25 mouse cellular contexts compared by ENCODE assay signal in the genomic region with DNA sequence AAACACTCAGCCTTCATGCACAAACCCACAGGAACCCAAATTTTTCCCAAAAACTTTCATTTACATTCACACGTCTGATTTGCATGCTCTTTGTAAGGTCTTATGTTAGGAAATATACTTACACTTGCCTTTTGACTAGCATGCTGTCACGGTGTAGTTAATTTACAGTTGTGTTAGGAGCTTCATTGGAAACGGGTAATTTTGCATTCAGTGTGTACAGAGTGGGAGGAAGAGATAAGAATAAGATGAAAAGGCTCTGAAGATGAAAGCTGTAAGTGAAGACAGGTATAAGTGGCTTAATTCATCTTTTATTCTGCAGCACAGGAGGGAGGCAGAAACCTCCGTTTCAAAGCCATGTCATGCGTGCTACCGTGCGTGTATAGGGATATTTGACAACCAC.
"Had no signal": no experiment of that assay in that cellular context is flagged by ENCODE, and none has a peak within 500 bp of the region (broad histone marks: within the 10 kb centered on the region; RNA-seq: fewer than 3 reads in every experiment).

No protein-coding gene starts in this region.

- ATAC-seq: liver, embryonic 12.5 days had no signal

- H3K36me3 ChIP-seq: kidney, embryonic 15.5 days; limb, embryonic 10.5 days; limb, embryonic 13.5 days; liver, embryonic 12.5 days; liver, embryonic 15.5 days; lung, embryonic 15.5 days; neural tube, embryonic 12.5 days; neural tube, embryonic 15.5 days had no signal

- H3K4me3 ChIP-seq: kidney, embryonic 15.5 days; limb, embryonic 10.5 days; limb, embryonic 13.5 days; liver, embryonic 12.5 days; liver, embryonic 15.5 days; lung, embryonic 15.5 days; megakaryocyte, embryonic 14.5 days; neural tube, embryonic 12.5 days; neural tube, embryonic 15.5 days had no signal

- H3K27me3 ChIP-seq: kidney, embryonic 15.5 days; liver, embryonic 12.5 days; liver, embryonic 15.5 days; lung, embryonic 15.5 days; megakaryocyte, embryonic 14.5 days; neural tube, embryonic 12.5 days; neural tube, embryonic 15.5 days had no signal

- H3K4me1 ChIP-seq: limb, embryonic 13.5 days; liver, embryonic 12.5 days; liver, embryonic 15.5 days; lung, embryonic 15.5 days; megakaryocyte, embryonic 14.5 days had no signal

- DNase-seq: kidney, adult 11 months; kidney, adult 8-10 months; kidney, postnatal 10 days; kidney, postnatal 36 days; layer of hippocampus, postnatal 36 days; liver; lung, adult 18-20 months; lung, postnatal 10 days; lung, postnatal 36 days; right cerebral cortex, adult 18-20 months; right cerebral cortex, postnatal 14 days; right cerebral cortex, postnatal 4 days; thymus, adult 2 months; thymus, postnatal 14 days; thymus, postnatal 4 days had no signal

- H3K4me2 ChIP-seq: kidney, embryonic 15.5 days; limb, embryonic 13.5 days; liver, embryonic 12.5 days; liver, embryonic 15.5 days; lung, embryonic 15.5 days; neural tube, embryonic 12.5 days; neural tube, embryonic 15.5 days had no signal

- H3K27ac ChIP-seq: kidney, embryonic 15.5 days; limb, embryonic 10.5 days; limb, embryonic 13.5 days; liver, embryonic 12.5 days; liver, embryonic 15.5 days; lung, embryonic 15.5 days; neural tube, embryonic 12.5 days; neural tube, embryonic 15.5 days; stomach, postnatal 0 days had no signal

- H3K9me3 ChIP-seq: kidney, embryonic 15.5 days; limb, embryonic 10.5 days; limb, embryonic 13.5 days; liver, embryonic 12.5 days; liver, embryonic 15.5 days; lung, embryonic 15.5 days; megakaryocyte, embryonic 14.5 days; neural tube, embryonic 12.5 days; neural tube, embryonic 15.5 days had no signal

- H3K9ac ChIP-seq: kidney, embryonic 15.5 days; limb, embryonic 13.5 days; liver, embryonic 12.5 days; liver, embryonic 15.5 days; lung, embryonic 15.5 days; neural tube, embryonic 12.5 days; neural tube, embryonic 15.5 days had no signal
